Mouse (Mus musculus): ENCODE measurements at regions not wholly inside any gene's neighbourhood (a gene's known extent, or its start where the extent isn't known, plus 50 kb on each side); places are given as distances from the start of the nearest gene placed in this dataset.

GRCm38 (mm10) chr12:79874333-79874732 is 238.5 kb downstream of the Zfp36l1 start:
- TF ChIP-seq CTCF (IDR thresholded peaks at IDR 0.05) (no peak), EP300 (IDR thresholded peaks at IDR 0.05; ENCODE audit: insufficient read depth, low read depth, low read length) (no peak), POLR2A (IDR thresholded peaks at IDR 0.05; ENCODE audit: insufficient read depth, low read depth, low read length) (no peak)

Measured in heart, adult 2 months (tissue).